Mouse (Mus musculus) thymus, postnatal 4 days (tissue): ENCODE data around the gene Gm17304.

ENCODE experiments used
- DNase-seq: peaks from one replicate; pipeline ENCODE4 v3.0.0; 2021

Gm17304 gene

GRCm38 (mm10) chr5:106628369-106629149 lies 19.7 kb downstream of the Gm17304 start:
- no peak for DNase-seq

DNA sequence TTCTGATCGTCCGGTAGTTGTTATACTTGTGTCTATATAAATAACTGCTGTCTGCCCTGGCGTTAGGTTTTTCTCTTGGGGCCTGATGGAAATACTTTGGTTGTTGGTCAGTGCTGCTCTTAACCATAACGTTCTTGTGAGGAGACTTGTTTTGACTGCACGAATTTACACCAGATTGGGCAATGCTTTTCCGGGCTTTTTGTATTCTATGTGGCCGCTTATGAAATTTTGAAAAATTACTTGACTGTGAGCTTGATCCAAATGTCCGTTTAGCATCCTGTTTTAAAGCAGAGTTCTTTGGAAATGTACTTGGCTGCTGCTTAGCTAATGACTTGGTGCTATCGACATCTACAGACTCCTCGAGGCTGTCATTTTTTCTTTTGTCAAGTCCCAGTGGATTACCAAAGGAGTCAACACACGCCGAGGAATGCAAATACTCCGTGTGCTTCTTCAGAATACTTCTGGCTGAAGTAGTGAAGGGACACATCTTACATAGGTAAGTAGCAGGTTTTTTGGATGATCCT lies 27.6 kb downstream of the Gm17304 start:
- DNase-seq: no peak

DNA sequence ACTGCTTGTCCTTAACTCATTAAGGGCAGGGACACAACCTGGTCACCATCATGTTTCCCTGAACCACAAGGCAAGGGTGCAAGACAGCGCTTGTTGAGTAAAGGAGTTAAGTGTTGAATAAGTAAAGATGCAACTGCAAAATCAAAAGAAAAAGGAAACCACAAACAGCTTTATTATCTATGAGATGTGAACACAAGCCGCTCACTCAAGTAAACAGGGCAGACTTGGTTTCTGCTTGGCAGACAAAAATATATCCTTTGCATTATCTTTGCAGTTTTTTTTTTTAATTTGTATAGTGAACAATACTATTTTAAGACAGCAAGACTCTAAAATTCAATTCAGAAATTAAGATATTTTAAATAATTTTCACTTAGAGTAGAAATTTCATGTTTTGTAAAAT lies 30.7 kb downstream of the Gm17304 start:
- DNase-seq: no peak

GRCm38 (mm10) chr5:106640235-106640809 lies 31.4 kb downstream of the Gm17304 start:
- no peak for DNase-seq

DNA sequence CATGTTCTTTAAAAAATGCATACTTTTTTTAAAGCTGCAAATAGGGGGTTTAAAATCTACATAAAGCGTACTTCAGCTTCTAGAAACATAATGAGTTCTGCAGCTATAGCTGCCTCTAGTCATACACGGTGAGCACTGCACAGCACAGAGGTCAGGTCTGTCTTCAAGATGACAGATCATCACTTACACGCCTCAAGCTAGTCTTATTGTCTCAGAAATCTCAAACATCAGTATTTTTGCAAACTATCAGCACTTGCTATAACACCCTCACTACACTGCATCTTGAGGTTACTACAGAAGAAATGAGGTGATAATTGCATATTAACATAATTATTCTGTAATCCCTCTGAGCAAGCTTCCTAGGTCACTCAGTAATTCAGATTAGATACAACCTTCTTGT lies 33.0 kb downstream of the Gm17304 start:
- no peak for DNase-seq

- DNase-seq: no peak
Observed at GRCm38 (mm10) chr5:106643434-106643833, 34.5 kb downstream of the Gm17304 start.

DNA sequence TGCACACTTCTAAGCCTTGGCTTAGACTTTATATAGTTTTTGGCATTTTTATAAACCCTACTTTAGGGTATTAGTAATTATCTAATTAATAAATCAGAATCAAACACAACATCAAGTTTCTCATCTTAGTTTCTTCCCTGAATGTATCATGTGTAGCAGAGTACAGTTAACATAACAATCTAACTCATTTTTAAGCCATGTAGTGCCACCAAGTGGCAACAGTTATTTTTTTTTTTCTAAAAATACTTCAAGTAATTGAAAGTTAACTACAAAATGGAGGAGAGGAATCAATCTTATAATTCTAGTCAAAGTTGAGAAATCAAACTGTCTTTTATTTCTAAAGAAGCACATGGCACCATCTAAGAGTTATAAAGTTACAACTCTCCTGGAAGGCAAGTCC lies 40.5 kb downstream of the Gm17304 start:
- DNase-seq: no peak

DNA sequence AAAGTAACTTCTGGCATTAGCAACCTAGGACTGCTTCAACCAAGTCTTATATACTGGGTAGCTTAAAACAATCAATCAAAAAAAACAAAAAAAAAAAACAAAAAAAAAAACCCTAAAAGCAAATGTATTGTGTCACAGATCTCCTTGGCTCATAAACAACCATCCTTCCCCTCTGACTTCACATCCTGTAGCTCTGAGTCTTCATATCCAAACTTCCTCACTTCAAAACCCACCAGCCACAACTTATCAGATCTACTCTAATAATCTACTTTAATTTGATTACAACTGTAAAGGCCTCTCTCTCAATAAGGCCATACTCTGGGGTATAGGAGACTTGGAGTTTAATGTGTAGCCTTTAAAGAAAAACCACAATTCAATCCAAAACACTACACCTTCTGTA lies 41.1 kb downstream of the Gm17304 start:
- no peak for DNase-seq

DNA sequence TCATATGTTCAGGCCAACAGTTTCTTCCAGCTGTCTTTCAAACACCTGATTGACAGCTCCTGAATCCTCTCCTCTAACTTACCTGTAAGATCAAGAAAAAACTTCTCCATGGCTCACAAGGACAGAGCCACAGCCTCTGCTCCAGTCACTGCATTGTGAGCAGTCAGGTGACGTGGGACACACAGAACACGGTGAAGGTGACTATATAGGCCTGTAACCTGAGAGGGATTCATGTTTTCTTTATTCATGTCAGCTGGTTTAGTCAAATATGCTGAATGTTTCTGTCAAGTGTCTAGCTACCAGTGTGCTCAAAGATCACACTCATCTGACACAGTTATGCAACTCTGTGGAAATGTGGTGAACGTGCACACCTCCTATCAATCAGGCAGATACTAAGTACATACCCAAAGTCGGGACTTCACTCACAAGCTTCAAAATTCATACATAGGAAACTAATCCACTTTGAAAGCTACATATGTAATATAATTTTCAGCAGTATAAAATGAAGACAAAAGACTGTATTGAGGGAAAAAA lies 43.4 kb downstream of the Gm17304 start:
- DNase-seq: no peak

DNA sequence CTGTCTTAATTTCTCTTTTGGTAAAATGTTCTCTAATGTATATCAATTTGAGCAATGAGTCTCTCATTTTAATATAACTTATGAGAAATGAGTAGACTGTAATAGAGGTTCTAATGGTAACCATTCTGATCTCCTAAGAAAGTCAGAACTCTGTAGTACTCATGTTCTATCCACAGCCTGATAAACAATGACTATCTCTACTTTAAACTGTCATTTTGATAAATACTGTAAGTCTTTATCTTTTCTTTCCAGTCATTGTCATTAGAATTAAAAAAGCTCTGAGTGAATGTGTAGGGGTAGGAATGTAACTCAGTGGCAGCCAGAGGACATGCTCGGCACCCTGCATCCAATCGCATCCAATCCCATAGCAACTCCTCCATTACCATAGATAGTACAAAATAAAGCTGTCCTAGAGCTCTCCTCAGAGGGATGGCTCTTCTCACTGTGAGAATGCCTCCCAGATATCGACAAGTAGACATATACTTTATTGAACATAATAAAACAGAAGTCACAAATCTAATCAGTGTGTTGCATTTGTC lies 44.0 kb downstream of the Gm17304 start:
- no peak for DNase-seq
